Mouse (Mus musculus) MEL (cell line): ENCODE measurements at regions not wholly inside any gene's neighbourhood (a gene's known extent, or its start where the extent isn't known, plus 50 kb on each side); places are given as distances from the start of the nearest gene placed in this dataset.

Experiments
- DNase-seq: peaks from one replicate; pipeline ENCODE4 v3.0.0; 2011; ENCODE audit warnings: low read depth, low spot score
- H3K27ac ChIP-seq: 2 replicates; pipeline ENCODE4 v1.5.1; 2012; ENCODE audit warnings: low read depth, mild to moderate bottlenecking, control low read depth, low read length, moderate library complexity; ENCODE audit not compliant: control insufficient read depth
- H3K27me3 ChIP-seq, 2 experiments: fragments of 150-350 bp in 1 of 2; sonication (generic) in 1 of 2; 2 replicates each; pipeline ENCODE4 v1.6.1; 2012; ENCODE audit warnings: low read length in 2 of 2, mild to moderate bottlenecking in 2 of 2, improper control_type of control experiment in 1 of 2, moderate library complexity in 1 of 2; ENCODE audit not compliant: insufficient read depth in 2 of 2, control insufficient read depth in 1 of 2
- H3K36me3 ChIP-seq, 2 experiments: 2 replicates each; pipeline ENCODE4 v1.6.1; 2012 to 2014; ENCODE audit warnings: low read length in 2 of 2, improper control_type of control experiment in 1 of 2, inconsistent platforms in 1 of 2, mild to moderate bottlenecking in 1 of 2; ENCODE audit not compliant: insufficient read depth in 2 of 2, control insufficient read depth in 1 of 2
- H3K4me1 ChIP-seq, 2 experiments: fragments of 150-350 bp in 1 of 2; sonication (generic) in 1 of 2; 2 replicates each; pipeline ENCODE4 v1.6.1; 2012; ENCODE audit warnings: low read length in 2 of 2, improper control_type of control experiment in 1 of 2, mild to moderate bottlenecking in 1 of 2; ENCODE audit not compliant: insufficient read depth in 2 of 2, control insufficient read depth in 1 of 2
- H3K4me3 ChIP-seq, 2 experiments: fragments of 150-350 bp in 1 of 2; sonication (generic) in 1 of 2; 2 replicates each; pipeline ENCODE4 v1.5.1; 2012; ENCODE audit warnings: low read depth in 2 of 2, low read length in 2 of 2, mild to moderate bottlenecking in 2 of 2, moderate library complexity in 2 of 2, control low read depth in 1 of 2, improper control_type of control experiment in 1 of 2; ENCODE audit not compliant: control insufficient read depth in 1 of 2, insufficient read depth in 1 of 2
- H3K79me2 ChIP-seq: 2 replicates; pipeline ENCODE4 v1.6.1; 2012; ENCODE audit warnings: mild to moderate bottlenecking, low read length, moderate library complexity; ENCODE audit not compliant: control insufficient read depth, poor library complexity, insufficient read depth
- H3K9ac ChIP-seq: 2 replicates; pipeline ENCODE4 v1.6.1; 2012; ENCODE audit warnings: low read depth, mild to moderate bottlenecking, control low read depth, low read length, moderate library complexity; ENCODE audit not compliant: control insufficient read depth, poor library complexity, severe bottlenecking
- H3K9me3 ChIP-seq: fragments of 150-350 bp; sonication (generic); replicated peaks from 2 replicates; pipeline ENCODE4 v1.6.1; 2012; ENCODE audit warnings: mild to moderate bottlenecking, low read length, improper control_type of control experiment, moderate library complexity; ENCODE audit not compliant: insufficient read depth
- CHD1 ChIP-seq: IDR thresholded peaks from 2 replicates; pipeline ENCODE4 v1.6.1; 2012; ENCODE audit warnings: low read depth, mild to moderate bottlenecking, inconsistent platforms, low read length, improper control_type of control experiment
- ETS1 ChIP-seq: IDR thresholded peaks from 2 replicates; pipeline ENCODE4 v1.6.1; 2012; ENCODE audit warnings: low read depth, mild to moderate bottlenecking, inconsistent platforms, low read length, improper control_type of control experiment, moderate library complexity
- GABPA ChIP-seq: IDR thresholded peaks from 2 replicates; pipeline ENCODE4 v1.6.1; 2012; ENCODE audit warnings: low read depth, mild to moderate bottlenecking, inconsistent platforms, low read length, improper control_type of control experiment, moderate library complexity
- GATA1 ChIP-seq: IDR thresholded peaks from 2 replicates; pipeline ENCODE4 v1.6.1; 2011; ENCODE audit warnings: low read depth, low read length, improper control_type of control experiment
- HCFC1 ChIP-seq: IDR thresholded peaks from 2 replicates; pipeline ENCODE4 v1.6.1; 2012; ENCODE audit warnings: low read depth, mild to moderate bottlenecking, inconsistent platforms, low read length, improper control_type of control experiment, moderate library complexity
- KAT2A ChIP-seq: conservative IDR thresholded peaks from 2 replicates; pipeline ENCODE4 v1.6.1; 2012; ENCODE audit warnings: low read depth, low read length, improper control_type of control experiment, inconsistent platforms
- MAFK ChIP-seq: IDR thresholded peaks from 2 replicates; pipeline ENCODE4 v1.6.1; 2011; ENCODE audit warnings: low read depth, mild to moderate bottlenecking, low read length, improper control_type of control experiment, borderline replicate concordance
- MAZ ChIP-seq: IDR thresholded peaks from 2 replicates; pipeline ENCODE4 v1.6.1; 2012; ENCODE audit warnings: low read depth, mild to moderate bottlenecking, inconsistent platforms, low read length, improper control_type of control experiment
- MEF2A ChIP-seq: IDR thresholded peaks from 2 replicates; pipeline ENCODE4 v1.6.1; 2014; ENCODE audit warnings: low read depth, mild to moderate bottlenecking, inconsistent platforms, low read length, improper control_type of control experiment; ENCODE audit not compliant: poor library complexity, insufficient replicate concordance, severe bottlenecking; ENCODE audit errors: extremely low read depth
- NRF1 ChIP-seq: IDR thresholded peaks from 2 replicates; pipeline ENCODE4 v1.6.1; 2014; ENCODE audit warnings: low read depth, mild to moderate bottlenecking, inconsistent platforms, low read length, improper control_type of control experiment, moderate library complexity; ENCODE audit not compliant: poor library complexity, insufficient read depth, severe bottlenecking
- POLR2A ChIP-seq, 2 experiments: IDR thresholded peaks; 2 replicates each; pipeline ENCODE4 v1.6.1; 2011 to 2012; ENCODE audit warnings: low read length in 2 of 2, mild to moderate bottlenecking in 2 of 2, control low read depth in 1 of 2, improper control_type of control experiment in 1 of 2, low read depth in 1 of 2, moderate library complexity in 1 of 2; ENCODE audit not compliant: control insufficient read depth in 1 of 2, insufficient read depth in 1 of 2, poor library complexity in 1 of 2
- POLR2AphosphoS2 ChIP-seq: IDR thresholded peaks from 2 replicates; pipeline ENCODE4 v1.6.1; 2011; ENCODE audit warnings: low read length, improper control_type of control experiment
- POLR2AphosphoS5 ChIP-seq: IDR thresholded peaks from 2 replicates; pipeline ENCODE4 v1.6.1; 2012; ENCODE audit warnings: low read depth, borderline replicate concordance, mild to moderate bottlenecking, inconsistent platforms, low read length, moderate library complexity, mixed read lengths
- SMC3 ChIP-seq: IDR thresholded peaks from 2 replicates; pipeline ENCODE4 v1.6.1; 2011; ENCODE audit warnings: low read depth, low read length, improper control_type of control experiment
- TAL1 ChIP-seq: IDR thresholded peaks from 2 replicates; pipeline ENCODE4 v1.6.1; 2012; ENCODE audit warnings: mild to moderate bottlenecking, inconsistent platforms, low read length, moderate library complexity, mixed read lengths
- TCF12 ChIP-seq: IDR thresholded peaks from 2 replicates; pipeline ENCODE4 v1.6.1; 2014; ENCODE audit warnings: low read depth, mild to moderate bottlenecking, inconsistent platforms, low read length, improper control_type of control experiment, moderate library complexity
- UBTF ChIP-seq: IDR thresholded peaks from 2 replicates; pipeline ENCODE4 v1.6.1; 2012; ENCODE audit warnings: low read depth, mild to moderate bottlenecking, inconsistent platforms, low read length, improper control_type of control experiment, moderate library complexity, borderline replicate concordance; ENCODE audit not compliant: insufficient read depth
- USF1 ChIP-seq: IDR thresholded peaks from 2 replicates; pipeline ENCODE4 v1.6.1; 2014; ENCODE audit warnings: low read depth, mild to moderate bottlenecking, inconsistent platforms, low read length, improper control_type of control experiment, moderate library complexity
- ZC3H11A ChIP-seq: IDR thresholded peaks from 2 replicates; pipeline ENCODE4 v1.6.1; 2012; ENCODE audit warnings: low read depth, mild to moderate bottlenecking, inconsistent platforms, low read length, improper control_type of control experiment
- ZKSCAN1 ChIP-seq: IDR thresholded peaks from 2 replicates; pipeline ENCODE4 v1.6.1; 2012; ENCODE audit warnings: low read depth, mild to moderate bottlenecking, inconsistent platforms, low read length, improper control_type of control experiment, moderate library complexity
- ZMIZ1 ChIP-seq: IDR thresholded peaks from 2 replicates; pipeline ENCODE4 v1.6.1; 2012; ENCODE audit warnings: low read depth, mild to moderate bottlenecking, inconsistent platforms, low read length, improper control_type of control experiment, moderate library complexity
- ZNF384 ChIP-seq: IDR thresholded peaks from 2 replicates; pipeline ENCODE4 v1.6.1; 2012; ENCODE audit warnings: low read depth, mild to moderate bottlenecking, inconsistent platforms, low read length, improper control_type of control experiment

DNA sequence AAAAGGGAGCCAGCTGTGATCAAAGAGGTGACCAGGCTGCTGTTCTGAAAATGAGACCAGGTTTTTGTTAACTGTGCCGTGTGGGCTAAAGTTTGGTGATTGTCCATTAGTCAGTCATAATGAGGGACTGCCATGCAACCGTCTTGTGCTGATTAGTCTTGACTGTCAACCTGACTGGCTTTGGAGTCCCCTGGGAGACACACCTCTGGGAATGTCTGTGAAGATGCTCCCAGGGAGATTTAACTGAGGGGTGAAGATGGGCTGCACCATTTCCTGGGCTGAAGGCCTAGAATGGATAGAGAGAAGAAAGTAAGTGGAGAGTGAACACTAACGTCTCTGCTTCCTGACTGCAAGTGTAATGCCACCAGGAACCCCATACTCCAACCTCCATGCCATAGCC lies 233.1 kb upstream of the Cdh13 start:
- H3K4me1 ChIP-seq, result no peaks in the 10 kb centered on the region
- TF ChIP-seq ZNF384 (no peak), UBTF (no peak), GABPA (no peak), POLR2AphosphoS5 (no peak), ETS1 (no peak), CHD1 (no peak), ZC3H11A (no peak), GATA1 (no peak), KAT2A (no peak), SMC3 (no peak), TAL1 (no peak), USF1 (no peak), HCFC1 (no peak), ZKSCAN1 (no peak), ZMIZ1 (no peak)
- TF ChIP-seq, all 39 proteins: peak for 0
- Histone ChIP-seq H3K9me3 (no peaks in the 10 kb centered on the region), H3K4me3 (no peak overlapping the region), H3K36me3 (no peaks in the 10 kb centered on the region), H3K27ac (no peak overlapping the region), H3K27me3 (no peaks in the 10 kb centered on the region), H3K79me2 (no peaks in the 10 kb centered on the region), H3K9ac (no peak overlapping the region)
- DNase-seq, result no peak

DNA sequence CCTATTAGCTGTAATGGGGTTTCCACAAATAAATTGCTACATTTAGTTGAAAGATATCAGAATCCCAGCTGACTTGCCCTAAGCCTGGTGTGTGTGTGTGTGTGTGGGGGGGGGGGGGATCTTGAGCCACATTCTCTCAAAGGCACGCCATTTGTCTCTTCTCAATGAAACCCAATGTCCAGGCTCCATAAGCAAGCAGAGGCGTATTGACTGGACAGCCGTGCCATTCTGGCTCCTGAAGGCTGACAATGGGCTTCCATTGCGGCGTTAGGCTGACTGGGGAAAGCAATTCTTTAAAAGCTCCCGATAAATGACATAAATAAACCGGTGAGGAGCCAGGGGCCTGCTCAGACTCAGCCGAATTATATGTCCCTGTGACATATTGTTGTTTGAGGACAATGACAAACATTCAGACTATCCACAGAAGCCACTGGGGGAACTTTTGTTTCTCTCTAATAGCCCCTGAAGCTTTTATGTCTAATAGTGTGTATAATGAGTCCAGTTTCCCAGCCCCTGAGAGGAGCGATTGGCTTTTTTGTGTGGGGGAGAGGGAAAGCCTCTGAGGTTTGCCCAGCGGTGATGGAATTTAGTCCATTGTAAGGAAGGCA lies 240.6 kb upstream of the Mphosph6 start:
- Histone ChIP-seq H3K9ac (no peak overlapping the region), H3K4me1 (no peaks in the 10 kb centered on the region), H3K9me3 (no peaks in the 10 kb centered on the region), H3K36me3 (no peaks in the 10 kb centered on the region), H3K79me2 (no peaks in the 10 kb centered on the region), H3K27ac (no peak overlapping the region), H3K27me3 (no peaks in the 10 kb centered on the region), H3K4me3 (no peak overlapping the region)
- no peak for DNase-seq
- no peak for TF ChIP-seq MAZ
- no peak for TF ChIP-seq ETS1
- no peak for TF ChIP-seq POLR2A (IDR thresholded peaks at IDR 0.05; ENCODE audit: control insufficient read depth in 1 of 2, insufficient read depth in 1 of 2, low read depth in 1 of 2, low read length in 2 of 2, poor library complexity in 1 of 2)
- TF ChIP-seq GABPA, result no peak
- no peak for TF ChIP-seq TCF12
- TF ChIP-seq POLR2AphosphoS5, result no peak
- TF ChIP-seq POLR2AphosphoS2, result no peak
- no peak for TF ChIP-seq HCFC1
- TF ChIP-seq ZNF384, result no peak
- TF ChIP-seq MAFK, result no peak
- no peak for TF ChIP-seq GATA1
- no peak for TF ChIP-seq SMC3
- no peak for TF ChIP-seq NRF1
- TF ChIP-seq MEF2A, result no peak
- no peak for TF ChIP-seq CHD1
- no peak for TF ChIP-seq ZMIZ1
